Mouse (Mus musculus) heart, postnatal 0 days (tissue): Measurements from ENCODE around the gene 4931406P16Rik.

Source experiments
- CTCF ChIP-seq: IDR thresholded peaks from 2 replicates; pipeline ENCODE4 v1.5.1; 2016; ENCODE audit warnings: antibody characterized with exemption, control low read depth, low read depth
- EP300 ChIP-seq: IDR thresholded peaks from 2 replicates; pipeline ENCODE4 v1.6.1; 2016; ENCODE audit warnings: antibody characterized with exemption, low read depth

DNA sequence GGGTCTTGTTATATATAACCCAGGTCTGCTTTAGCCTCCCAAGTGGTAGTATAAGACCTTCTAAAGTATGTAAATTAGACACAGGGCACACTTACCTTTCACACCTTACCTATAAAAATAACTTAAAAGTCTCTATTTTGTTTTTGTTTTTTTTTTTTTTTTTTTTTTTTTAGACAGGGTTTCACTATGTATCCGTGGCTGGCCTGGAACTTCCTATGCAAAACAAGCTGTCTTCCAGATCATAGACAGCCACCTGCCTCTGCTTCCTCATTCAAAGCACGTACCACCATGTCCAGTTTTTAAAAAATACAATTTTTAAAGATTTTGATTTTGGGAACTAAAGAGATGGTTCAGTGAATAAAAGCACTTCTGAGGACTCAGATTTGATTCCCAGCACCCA lies 23.9 kb upstream of the 4931406P16Rik start:
- TF ChIP-seq EP300 (no peak), CTCF (no peak)
